Mouse (Mus musculus): Measurements from ENCODE around the gene Tnpo2. TPM values are rescaled to one million over a fixed set of nuclear protein-coding genes. Genes with fewer than 3 reads are reported as not detected.

Tnpo2 gene
- total RNA-seq, 2 experiments from 2014 or later, result 27.7 to 35.6 TPM

Small RNA genes within 50 kb of the gene (microRNA-seq; reads per million reads assigned to microRNA genes)
- 0.50 to 0.95 reads per million in 2 experiments for gene Mir7070

Other genes with a start within 250 kb of the Tnpo2 start
- gene Nfix, start 236.6 kb upstream of the Tnpo2 start, total RNA-seq (2021), result 100 to 1,000 TPM; 598 to 734 TPM
- gene Dand5, start 214.1 kb upstream of the Tnpo2 start, total RNA-seq (2021), result 1 to 10 TPM; 5.8 to 7.3 TPM
- 10 to 100 TPM; 30.3 to 33.4 TPM for gene Gadd45gip1, start 205.4 kb upstream of the Tnpo2 start, total RNA-seq (2021)
- gene Rad23a, start 196.2 kb upstream of the Tnpo2 start, total RNA-seq (2021), result 100 to 1,000 TPM; 124 to 130 TPM
- gene Calr, start 190.0 kb upstream of the Tnpo2 start, total RNA-seq (2021), result 100 to 1,000 TPM; 234 to 286 TPM
- 10 to 100 TPM; 29.7 to 31.4 TPM for gene Farsa, start 179.9 kb upstream of the Tnpo2 start, total RNA-seq (2021)
- gene Syce2, start 164.8 kb upstream of the Tnpo2 start, total RNA-seq (2021), result 1 to 10 TPM; 4.7 to 5.2 TPM
- 10 to 100 TPM; 21.1 to 24.1 TPM for gene Gcdh, start 143.0 kb upstream of the Tnpo2 start, total RNA-seq (2021)
- gene Klf1, start 135.0 kb upstream of the Tnpo2 start, total RNA-seq (2021), result under 1 TPM in 1 of 2 experiments, not detected in 1; 0.84 TPM
- 1 to 10 TPM; 5.7 to 6.2 TPM for gene Dnase2a, start 128.4 kb upstream of the Tnpo2 start, total RNA-seq (2021)
- gene Mast1, start 99.6 kb upstream of the Tnpo2 start, total RNA-seq (2021), result under 1 TPM; 0.20 to 0.45 TPM
- gene Rtbdn, start 89.9 kb upstream of the Tnpo2 start, total RNA-seq (2021), result not detected
- gene Gm49661, start 67.5 kb upstream of the Tnpo2 start, total RNA-seq (2021), result not detected
- gene Prdx2, start 67.3 kb upstream of the Tnpo2 start, total RNA-seq (2021), result 100 to 1,000 TPM; 260 to 267 TPM
- 10 to 100 TPM; 26.7 to 36.8 TPM for gene Rnaseh2a, start 67.1 kb upstream of the Tnpo2 start, total RNA-seq (2021)
- gene Junb, start 58.2 kb upstream of the Tnpo2 start, total RNA-seq (2021), result 1 to 10 TPM; 5.8 to 8.9 TPM
- gene Hook2, start 46.3 kb upstream of the Tnpo2 start, total RNA-seq (2021), result 1 to 10 TPM; 2.3 to 2.7 TPM
- gene Best2, start 22.4 kb upstream of the Tnpo2 start, total RNA-seq (2021), result not detected
- gene Asna1, start 11.6 kb upstream of the Tnpo2 start, total RNA-seq (2021), result 10 to 100 TPM; 47.4 to 47.8 TPM
- 10 to 100 TPM; 94.0 to 98.0 TPM for gene Trir, start 10.1 kb upstream of the Tnpo2 start, total RNA-seq (2021)
- 1 to 10 TPM; 5.5 to 7.5 TPM for gene Fbxw9, start 23.1 kb downstream of the Tnpo2 start, total RNA-seq (2021)
- gene Gm5741, start 31.1 kb downstream of the Tnpo2 start, total RNA-seq (2021), result not detected
- gene Dhps, start 34.8 kb downstream of the Tnpo2 start, total RNA-seq (2021), result 10 to 100 TPM; 20.6 to 22.1 TPM
- gene Wdr83os, start 43.8 kb downstream of the Tnpo2 start, total RNA-seq (2021), result 10 to 100 TPM; 41.1 to 48.0 TPM
- gene Wdr83, start 44.4 kb downstream of the Tnpo2 start, total RNA-seq (2021), result 10 to 100 TPM; 18.2 to 21.6 TPM
- gene Man2b1, start 46.4 kb downstream of the Tnpo2 start, total RNA-seq (2021), result 10 to 100 TPM; 16.6 to 20.9 TPM
- gene Zfp791, start 86.2 kb downstream of the Tnpo2 start, total RNA-seq (2021), result 1 to 10 TPM in 1 of 2 experiments, under 1 TPM in 1; 0.79 to 1.0 TPM
- not detected for gene Cks1brt, start 115.0 kb downstream of the Tnpo2 start, total RNA-seq (2021)
- gene Olfr371, start 189.1 kb downstream of the Tnpo2 start, total RNA-seq (2021), result not detected

Data from gastrocnemius, postnatal 10 days (tissue).